Mouse (Mus musculus): ENCODE data around the gene Ddost.
"Not testable (repeated sequence)": the region's sequence is repeated elsewhere in the genome, so short reads cannot be mapped to it uniquely, and the experiment has no call there.

The Ddost gene

DNA sequence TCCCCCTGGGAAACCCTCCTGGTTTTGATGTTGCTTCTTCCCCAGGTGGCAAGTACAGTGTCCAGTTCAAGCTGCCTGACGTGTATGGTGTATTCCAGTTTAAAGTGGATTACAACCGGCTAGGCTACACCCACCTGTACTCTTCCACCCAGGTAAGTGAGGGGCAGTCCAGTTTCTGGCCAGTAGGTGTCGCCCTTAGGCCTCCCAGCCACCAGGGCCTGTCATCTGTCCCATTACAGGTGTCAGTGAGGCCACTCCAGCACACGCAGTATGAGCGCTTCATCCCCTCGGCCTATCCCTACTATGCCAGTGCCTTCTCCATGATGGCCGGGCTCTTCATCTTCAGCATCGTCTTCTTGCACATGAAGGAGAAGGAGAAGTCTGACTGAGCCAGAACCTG is 7.1 kb downstream of the Ddost start:
- peak; percentile 49 for DNase-seq (ENCODE audit: low spot score)

DNA sequence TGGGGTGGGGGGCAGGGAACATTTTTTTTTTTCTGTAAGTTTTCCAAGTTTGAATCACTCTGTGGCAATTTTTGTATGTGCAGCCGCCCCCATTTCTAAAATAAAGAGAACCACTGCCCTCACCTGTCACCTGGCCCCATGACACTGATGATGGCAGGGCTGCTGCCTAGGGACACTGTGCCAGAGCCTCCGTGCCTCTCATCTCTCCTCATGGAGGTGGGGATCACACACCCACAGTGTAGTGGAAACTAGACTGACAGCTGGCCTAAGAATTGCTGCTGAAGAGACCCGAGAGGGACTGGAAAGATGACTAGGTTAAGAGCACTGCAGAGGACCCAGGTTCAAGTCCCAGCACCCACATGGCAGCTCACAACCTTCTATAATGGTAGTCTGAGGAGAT is 7.6 kb downstream of the Ddost start:
- DNase-seq (ENCODE audit: low spot score): no peak

DNA sequence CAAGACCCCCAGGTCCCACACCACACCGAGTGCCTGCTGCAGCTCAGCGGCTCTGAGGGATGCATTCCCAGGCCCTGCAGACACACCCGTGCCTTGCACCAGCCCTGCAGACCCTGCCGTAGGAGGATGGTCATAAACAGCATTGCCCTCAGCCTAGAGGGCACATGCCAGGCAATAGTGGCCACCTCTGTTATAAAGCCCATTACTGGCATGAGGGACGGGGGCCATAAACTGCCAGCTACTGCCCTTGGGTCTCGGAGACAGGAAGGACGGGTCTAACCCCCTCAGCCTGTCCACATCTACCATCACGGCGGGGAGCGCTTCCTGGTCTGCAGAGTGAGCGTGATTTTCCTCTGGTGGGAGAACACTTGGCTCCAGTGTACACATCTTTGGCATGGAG is 8.5 kb downstream of the Ddost start:
- DNase-seq (ENCODE audit: low spot score): no peak

DNA sequence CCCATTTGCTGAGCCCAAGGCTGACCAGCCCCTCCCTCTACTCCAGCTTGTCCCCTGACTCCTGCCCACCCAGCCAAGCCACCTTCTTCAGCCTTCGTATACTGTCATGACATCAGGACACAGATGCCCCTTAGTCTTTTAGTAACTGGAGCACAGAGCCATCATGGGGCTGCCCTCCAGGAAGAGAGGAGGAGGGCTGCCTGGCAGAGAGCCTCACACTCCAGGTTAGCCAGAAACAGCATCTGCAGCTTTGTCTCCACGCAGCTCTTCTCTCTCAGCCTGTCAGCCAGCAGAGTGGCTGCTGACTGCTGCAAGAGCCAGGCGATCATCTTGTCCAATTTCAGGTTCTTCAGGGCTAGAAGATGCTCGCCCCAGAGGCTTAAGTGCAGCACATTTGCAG is 9.3 kb downstream of the Ddost start:
- DNase-seq (ENCODE audit: low spot score): no peak

DNA sequence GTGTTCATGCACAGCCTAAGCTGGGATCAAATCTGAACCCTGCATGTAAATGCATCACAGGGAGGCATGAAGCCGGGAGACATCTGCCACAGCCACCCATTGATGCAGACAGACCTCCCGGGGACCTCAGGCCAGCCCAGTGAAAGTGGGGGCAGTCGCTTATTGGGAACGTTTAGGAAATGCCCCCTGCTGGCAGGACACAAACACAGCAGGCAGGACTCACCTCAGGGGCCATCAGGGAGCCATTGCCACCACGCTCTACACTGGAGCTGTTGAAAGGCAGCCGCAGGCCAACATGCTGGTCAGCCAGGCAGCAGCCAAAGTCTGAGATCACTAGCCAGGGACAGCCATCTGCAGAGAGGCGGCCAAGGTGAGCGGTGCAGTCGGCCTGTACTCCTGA is 11.3 kb downstream of the Ddost start:
- DNase-seq (ENCODE audit: low spot score): no peak

DNA sequence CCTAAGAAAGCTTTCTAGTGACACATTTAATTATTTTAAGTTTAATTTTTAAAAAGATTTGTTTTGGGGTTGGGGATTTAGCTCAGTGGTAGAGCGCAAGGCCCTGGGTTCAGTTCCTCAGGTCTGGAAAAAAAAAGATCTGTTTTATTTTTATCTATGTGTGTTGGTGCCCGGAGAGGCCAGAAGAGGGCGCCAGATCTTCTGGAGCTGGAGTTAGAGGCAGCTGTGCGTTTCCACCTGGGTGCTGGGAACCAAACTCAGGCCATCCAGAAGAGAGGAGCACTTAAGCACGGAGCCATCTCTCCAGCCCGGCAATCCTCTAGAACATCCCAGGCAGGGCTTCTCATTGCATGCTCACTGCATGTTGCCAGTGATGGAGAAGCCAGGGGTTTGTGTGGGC is 11.8 kb downstream of the Ddost start:
- no peak for DNase-seq (ENCODE audit: low spot score)

DNA sequence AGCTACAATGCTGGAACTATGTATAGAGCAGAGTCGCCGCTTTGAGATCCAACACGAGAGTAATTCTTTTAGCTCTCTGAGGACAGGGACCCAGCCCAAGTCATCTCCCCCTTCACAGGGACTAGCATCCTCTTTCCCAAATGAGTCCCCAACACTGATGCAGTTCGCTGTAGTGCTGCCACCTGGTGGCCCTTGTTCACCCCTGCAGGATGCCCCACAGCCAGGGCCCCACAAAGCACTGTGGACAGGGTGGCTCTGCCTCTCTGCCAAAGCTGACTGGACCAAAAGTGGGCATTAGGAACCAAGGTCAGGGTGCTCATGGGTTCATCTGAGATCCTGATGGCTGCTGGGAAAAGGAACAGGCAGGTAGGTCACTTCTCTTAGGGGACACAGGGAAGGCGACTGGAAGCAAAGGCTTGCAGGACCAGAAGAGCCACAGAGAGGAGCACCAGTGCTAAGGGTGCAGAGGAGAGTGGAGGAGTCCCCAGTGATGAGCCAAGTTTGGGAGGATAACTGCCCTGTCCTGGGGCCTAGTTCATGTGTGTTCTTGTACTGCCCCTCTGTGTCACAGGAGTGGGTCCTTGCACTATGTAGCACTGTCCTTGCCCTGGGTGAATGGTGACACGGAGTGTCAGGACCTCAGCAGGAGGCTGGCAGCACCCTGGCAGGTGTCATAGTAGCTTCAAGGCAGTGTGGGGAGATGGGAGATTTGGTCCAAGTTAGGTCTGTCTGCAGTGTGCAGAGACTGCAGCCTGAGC is 14.2 kb downstream of the Ddost start:
- DNase-seq (ENCODE audit: low spot score): peak; percentile 55

DNA sequence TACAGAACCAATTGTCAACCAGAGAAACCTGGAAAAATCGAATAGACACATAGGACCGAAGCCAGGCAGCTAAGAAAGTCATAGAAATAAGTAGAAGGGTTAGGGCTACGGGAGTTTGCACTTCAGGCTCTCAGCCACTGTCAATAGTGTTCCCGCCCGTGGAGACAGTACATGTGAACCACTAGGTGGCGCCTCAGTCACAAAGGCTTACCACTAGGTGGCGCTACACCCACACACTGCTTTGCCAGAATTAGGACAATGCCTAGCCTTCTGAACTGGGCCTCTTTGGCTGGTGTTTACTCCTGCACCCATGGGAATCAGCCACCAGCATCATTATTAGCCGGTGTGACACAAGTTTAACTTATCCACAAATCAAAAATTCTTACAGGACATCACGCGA is 15.0 kb downstream of the Ddost start:
- DNase-seq (ENCODE audit: low spot score): peak; percentile 77

DNA sequence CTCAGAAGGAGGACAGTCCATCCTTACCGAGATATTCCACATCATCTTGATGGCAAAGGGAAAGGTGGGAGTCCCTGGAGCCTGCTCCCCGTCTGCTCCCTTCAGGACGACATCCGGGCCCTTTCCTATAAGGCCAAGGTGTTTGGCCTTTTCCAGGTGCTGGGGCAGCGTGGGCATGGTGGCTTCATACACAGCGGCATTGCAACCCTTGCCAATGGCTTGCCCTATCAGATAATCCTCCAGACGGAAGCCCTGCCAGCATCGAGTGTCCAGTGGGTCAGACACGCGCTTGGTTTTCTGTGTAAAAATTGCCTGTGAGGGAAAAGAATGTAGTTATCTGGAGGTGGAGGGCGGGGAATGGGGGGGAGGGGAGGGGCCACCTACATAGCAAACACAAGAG is 16.2 kb downstream of the Ddost start:
- no peak for DNase-seq (ENCODE audit: low spot score)

DNA sequence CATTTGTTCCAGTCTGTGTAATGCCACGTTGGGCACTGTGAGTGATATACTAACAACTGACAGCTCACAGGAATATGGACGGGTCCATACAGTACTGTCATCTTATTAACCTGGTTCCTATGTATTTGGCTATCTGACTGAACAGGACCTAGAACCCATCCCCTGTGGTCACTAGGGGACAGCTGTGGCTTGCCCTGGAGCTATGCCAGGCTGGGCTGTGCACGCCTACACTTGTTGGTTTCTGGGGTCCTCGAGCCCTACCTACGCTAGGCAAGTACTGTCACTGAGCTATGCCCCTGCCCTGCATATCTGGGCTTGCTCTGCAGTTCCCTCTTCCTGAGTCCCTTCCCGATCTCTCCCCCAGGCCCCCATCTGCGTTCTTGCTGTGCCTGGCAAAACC is 17.0 kb downstream of the Ddost start:
- no peak for DNase-seq (ENCODE audit: low spot score)

DNA sequence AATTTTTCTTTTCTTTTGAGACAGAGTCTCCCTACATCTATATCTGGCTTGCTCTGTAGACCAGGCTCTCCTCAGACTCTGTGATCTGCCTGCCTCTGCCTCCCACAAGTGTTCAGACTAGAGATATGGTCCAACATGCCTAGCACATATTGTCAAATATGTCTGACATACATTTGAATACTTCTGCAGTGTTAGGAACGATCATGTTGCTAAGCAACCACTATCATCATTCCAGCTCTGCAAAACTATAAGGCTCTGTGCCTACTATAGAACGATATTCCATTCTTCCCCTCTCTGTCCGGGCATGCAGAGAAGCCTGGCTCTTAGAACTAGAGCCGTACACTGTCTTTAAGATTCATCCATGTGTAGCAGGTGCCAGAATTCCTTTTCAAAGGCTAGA is 18.2 kb downstream of the Ddost start:
- no peak for DNase-seq (ENCODE audit: low spot score)

DNA sequence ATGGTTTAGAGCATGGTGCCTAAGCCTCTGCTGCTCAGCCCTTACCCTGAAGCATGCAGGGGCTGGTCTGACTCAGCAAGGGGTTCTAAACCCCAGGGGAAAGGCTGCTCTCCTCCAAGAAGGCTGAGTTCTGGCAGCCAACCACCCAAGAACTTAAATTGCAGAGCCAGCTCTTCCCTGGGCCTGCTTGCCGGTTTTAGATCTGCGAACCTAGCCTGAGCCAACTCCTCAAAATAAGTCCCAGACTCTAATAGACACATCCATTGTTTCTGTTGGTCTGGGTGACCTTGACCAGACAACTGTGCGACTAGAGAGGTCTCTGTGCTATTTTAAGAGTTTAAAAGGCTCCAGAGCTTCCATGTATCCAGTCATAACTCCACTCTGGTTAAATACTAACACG is 19.2 kb downstream of the Ddost start:
- DNase-seq (ENCODE audit: low spot score): no peak

DNA sequence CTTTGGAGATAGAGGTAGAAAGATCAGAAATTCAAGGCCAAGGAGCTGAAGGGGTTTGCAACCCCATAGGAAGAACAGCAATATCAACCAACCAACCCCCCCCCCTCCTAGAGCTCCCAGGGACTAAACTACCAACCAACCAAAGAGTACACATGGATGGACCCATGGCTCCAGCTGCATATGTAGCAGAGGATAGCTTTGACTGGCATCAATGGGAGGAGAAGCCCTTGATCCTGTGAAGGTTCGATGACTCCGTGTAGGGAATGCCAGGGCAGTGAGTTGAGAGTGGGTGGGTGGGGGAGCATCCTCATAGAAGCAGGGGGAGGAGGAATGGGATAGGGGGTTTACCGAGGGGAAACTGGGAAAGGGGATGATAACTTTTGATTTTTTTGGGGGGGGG is 19.9 kb downstream of the Ddost start:
- DNase-seq (ENCODE audit: low spot score): no peak

DNA sequence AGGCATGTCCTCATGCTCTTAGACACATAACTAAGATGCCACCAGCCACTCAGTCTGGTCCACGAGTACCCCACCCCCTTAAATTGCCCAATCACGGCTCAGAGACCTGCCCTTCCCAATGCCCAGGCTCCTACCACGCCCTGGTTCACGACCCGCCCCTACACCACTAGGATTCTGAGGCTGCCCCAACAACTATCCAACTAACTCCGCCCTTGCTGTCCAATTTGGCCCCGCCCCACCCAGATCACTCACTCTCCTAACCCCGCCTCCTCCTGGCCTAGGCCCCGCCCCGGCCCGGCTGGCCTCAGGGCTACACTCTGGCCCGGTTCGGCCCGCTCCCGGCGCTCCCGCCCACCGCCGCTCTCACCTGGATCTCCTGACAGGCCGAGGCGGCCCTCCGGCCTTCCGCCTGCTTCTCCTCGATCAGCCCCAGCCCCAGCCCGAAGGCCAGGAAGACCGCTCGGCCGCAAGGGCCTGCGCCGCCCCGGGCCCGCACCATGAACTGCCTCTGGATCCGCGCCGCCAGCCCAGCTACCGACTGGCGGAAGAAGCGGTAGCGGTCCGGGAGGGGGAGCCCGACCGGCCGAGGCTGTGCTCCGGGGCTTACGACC is 21.0 kb downstream of the Ddost start:
- DNase-seq (ENCODE audit: low spot score): peak; percentile 89

DNA sequence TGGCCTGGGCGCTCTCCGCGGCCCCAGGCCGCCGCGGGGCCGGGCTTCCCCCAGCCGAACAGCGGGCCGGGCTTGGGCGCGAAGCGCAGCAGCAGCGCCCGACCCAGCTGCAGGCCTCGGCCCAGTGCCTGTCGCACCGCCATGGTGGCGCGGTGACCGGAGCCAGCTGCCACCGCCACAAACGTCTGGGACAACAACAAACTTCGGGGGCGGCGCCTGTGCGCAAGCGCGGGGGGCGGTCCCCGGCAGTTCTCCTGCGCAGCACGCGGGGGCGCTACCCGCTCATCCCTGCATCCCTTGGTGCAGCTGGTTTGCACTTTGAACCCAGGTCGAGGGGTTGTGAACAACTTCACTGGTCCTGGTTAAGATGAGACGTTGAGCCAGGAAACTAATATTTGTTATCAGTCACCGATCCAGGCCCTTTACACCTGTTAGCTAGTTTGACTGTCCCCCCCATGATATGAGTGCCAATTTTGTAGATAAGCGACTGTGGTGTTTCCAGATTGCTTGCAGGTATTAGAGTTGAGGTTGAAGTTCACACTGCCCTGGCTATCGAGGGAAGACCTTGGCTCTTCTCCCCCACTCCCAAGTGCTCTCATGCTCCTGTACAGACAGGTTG is 21.7 kb downstream of the Ddost start, which contains the start of gene Pink1:
Gene Pink1 (minus strand): TSS at position 231 of the 619 bp plus-strand sequence.
- peak; percentile 90 for DNase-seq (ENCODE audit: low spot score)

DNA sequence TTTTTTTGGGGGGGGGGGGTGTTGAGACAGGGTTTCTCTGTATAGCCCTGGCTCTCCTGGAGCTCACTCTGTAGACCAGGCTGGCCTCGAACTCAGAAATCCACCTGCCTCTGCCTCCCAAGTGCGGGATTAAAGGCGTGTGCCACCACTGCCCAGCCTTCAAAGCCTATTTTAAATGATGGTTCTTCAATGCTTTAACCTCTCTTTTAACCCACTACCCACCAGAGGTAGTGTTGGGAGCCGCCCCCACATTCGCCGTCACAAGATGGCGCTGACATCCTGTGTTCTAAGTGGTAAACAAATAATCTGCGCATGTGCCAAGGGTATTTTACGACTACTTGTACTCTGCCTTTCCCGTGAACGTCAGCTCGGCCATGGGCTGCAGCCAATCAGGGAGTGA is 22.6 kb downstream of the Ddost start:
- not testable (repeated sequence) for DNase-seq (ENCODE audit: low spot score)

DNA sequence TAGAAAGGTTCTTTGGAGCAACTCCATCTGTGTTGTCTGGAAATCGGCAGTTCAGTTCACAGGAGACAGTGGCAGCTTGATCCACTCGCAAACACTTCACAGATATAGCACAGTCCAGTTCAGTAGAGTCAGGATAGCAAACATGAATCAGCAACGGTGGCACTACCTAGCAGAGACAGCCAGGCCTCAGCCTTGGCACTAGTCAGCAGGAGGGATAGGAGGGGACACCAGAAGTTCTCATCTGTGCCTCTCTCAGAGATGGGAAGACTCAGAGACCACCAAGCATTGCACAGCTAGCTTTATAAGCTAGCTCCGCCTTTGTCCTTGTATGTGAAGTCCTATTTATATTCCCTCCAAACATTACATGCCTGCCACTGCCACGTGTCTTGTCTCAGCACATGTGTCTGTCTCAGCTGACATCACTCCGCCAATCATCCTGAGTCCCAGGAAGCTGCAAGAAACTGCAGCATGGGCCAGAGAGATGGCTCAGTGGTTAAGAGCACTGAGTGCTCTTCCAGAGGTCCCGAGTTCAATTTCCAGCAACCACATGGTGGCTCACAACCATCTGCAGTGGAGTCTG is 23.5 kb downstream of the Ddost start:
- no peak for DNase-seq (ENCODE audit: low spot score)

DNA sequence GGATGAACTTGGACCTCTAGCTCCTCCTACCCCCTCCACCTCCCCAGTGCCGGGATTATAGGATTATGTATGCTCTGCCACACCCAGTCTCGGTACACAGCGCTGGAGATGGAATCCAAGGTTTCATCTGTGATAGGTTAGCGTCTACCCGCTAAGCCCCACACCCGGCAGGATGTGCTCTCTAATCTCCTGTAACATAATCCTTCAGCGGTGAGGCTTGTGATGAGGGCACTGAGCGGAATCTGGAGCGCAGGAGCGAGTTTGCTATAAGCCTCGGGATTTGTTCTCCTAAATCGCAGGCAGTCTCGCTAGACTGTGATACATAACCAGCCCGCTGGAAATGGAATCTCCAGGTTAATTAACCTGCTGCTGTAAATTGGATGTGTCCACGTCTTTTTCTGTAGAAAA is 25.7 kb downstream of the Ddost start:
- DNase-seq (ENCODE audit: low spot score): no peak

DNA sequence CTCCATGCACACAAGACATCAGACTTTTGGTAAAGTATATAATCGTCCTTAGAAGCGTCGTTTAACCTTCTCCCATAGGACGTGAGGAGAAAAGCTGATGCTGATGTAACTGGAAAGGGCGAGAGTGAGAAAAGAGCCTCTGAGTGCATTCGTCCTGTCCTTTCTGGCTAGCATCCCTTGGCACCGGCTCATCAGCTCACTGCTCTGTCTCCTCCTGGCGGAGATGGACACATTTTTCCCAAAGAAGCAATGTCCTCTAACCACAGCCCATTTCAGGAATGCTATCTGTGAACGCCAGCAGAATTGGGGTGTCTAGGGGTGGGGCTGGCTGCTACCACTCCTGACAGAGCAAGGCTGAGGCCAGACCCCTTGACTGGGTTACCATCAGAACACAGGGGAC is 27.1 kb downstream of the Ddost start:
- no peak for DNase-seq (ENCODE audit: low spot score)

DNA sequence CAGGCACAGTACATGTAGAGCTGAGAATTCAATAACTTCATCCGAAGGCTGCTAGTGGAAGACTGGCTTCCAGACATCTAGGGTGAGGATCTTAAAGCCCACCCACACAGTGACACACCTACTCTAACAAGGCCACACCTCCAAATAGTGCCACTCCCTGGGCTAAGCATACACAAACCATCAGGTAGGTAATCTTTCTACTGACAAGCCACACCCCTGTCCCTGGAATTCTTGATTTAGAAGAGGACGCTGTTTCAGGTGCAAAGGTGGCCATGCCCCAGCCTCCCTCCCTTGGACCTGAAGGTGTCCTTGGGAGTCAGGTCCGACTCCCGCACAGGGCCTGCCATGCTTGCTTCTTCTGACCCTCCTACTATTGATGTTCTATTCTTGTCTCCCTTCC is 28.6 kb downstream of the Ddost start:
- DNase-seq (ENCODE audit: low spot score): no peak

DNA sequence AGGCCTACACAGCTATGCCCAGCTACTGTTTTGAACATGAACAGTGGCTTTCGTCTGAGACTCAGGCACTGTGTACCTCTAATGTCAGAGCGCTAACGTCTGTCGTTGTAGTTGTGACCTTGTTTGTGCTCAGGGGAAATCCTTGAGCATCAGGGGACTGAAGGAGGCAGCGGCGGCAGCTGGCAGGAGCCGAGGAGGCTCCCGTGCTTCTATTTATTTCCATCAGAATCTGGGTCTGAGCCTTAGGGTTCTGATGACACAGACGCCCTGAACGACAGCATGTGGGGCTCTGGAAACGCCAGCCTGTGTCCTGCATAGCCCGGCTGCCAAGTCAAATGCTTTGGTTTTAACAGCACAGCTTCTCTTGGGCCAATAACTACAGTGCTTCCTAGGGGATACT is 30.5 kb downstream of the Ddost start:
- no peak for DNase-seq (ENCODE audit: low spot score)

DNA sequence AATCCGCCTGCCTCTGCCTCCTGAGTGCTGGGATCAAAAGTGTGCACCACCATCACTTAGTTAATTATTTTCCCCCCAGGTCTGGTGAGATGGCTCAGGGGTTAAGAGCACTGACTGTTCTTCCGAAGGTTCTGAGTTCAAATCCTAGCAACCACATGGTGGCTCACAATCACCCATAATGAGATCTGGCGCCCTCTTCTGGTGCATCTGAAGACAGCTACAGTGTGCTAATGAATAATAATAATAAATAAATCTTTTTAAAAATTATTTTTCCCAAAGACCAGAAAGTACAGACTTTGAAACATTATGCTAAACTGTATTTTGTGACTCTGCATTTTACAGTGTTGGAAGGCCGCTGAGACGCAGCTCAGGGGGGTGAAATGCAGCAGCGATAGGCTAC is 31.1 kb downstream of the Ddost start:
- no peak for DNase-seq (ENCODE audit: low spot score)

DNA sequence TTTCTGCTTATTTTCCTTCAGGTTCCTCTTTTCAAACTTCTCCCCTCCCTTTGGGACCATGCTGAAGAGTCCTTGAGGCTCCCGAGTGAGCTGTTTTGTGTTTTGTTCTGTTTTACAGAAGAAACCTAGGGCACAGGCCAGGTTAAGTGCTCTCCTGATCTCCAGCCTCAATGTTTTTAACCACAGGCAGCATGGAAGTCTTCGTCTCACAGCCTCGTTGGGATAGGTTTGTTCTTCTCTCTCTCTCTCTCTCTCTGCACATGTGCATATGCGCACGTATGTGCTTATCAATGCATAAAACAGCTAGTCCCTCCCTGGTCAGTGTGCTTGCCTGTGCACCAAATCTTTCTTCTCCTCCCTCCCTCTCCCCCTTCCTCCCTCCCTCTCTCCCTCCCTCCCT is 32.3 kb downstream of the Ddost start:
- DNase-seq (ENCODE audit: low spot score): no peak
